Mouse (Mus musculus): ENCODE results near the gene Tspan12. TPM values are rescaled to one million over a fixed set of nuclear protein-coding genes. Genes with fewer than 3 reads are reported as not detected.
A peak's percentile ranks its signal among the peaks of the same experiment; 100 is the strongest.

The Tspan12 gene
- polyA plus RNA-seq, 1 experiment from 2014 or later: 69.6 TPM

GRCm38 (mm10) chr6:21851346-21851595 lies 1.0 kb downstream of the Tspan12 start:
- Histone ChIP-seq H3K9me3 (no peaks in the 10 kb centered on the region), H3K4me3 (peak overlapping the region; percentile 80), H3K4me1 (replicated peaks) (peaks cover 18% of the 10 kb centered on the region), H3K9ac (peak overlapping the region; percentile 91), H3K4me2 (peak overlapping the region; percentile 79), H3K27ac (peak overlapping the region; percentile 90), H3K36me3 (peaks cover 6% of the 10 kb centered on the region), H3K27me3 (no peaks in the 10 kb centered on the region)
- WGBS: 0% methylated on average over 5 of the region's 5 CpGs
- peak; percentile 94 for ATAC-seq (ENCODE audit: low FRiP score)

GRCm38 (mm10) chr6:21850526-21851345 lies 1.6 kb downstream of the Tspan12 start:
- no peaks in the 10 kb centered on the region for H3K9me3 ChIP-seq
- peak overlapping the region; percentile 91 for H3K9ac ChIP-seq
- H3K4me3 ChIP-seq: peak overlapping the region; percentile 80
- peaks cover 10% of the 10 kb centered on the region for H3K36me3 ChIP-seq
- ATAC-seq (ENCODE audit: low FRiP score): peak; percentile 26
- H3K4me1 ChIP-seq (replicated peaks): peaks cover 18% of the 10 kb centered on the region
- H3K27ac ChIP-seq: no peak overlapping the region
- no peaks in the 10 kb centered on the region for H3K27me3 ChIP-seq
- 26% methylated on average over 21 of the region's 21 CpGs for WGBS
- peak overlapping the region; percentile 79 for H3K4me2 ChIP-seq

GRCm38 (mm10) chr6:21848808-21849207 lies 3.5 kb downstream of the Tspan12 start:
- no peak overlapping the region for H3K4me2 ChIP-seq
- no peak overlapping the region for H3K9ac ChIP-seq
- H3K27ac ChIP-seq: no peak overlapping the region
- H3K4me3 ChIP-seq: no peak overlapping the region
- H3K27me3 ChIP-seq: no peaks in the 10 kb centered on the region
- 93% methylated on average over 4 of the region's 4 CpGs for WGBS
- H3K9me3 ChIP-seq: no peaks in the 10 kb centered on the region
- no peak for ATAC-seq (ENCODE audit: low FRiP score)
- H3K4me1 ChIP-seq (replicated peaks): peaks cover 18% of the 10 kb centered on the region
- peaks cover 14% of the 10 kb centered on the region for H3K36me3 ChIP-seq

- no peaks in the 10 kb centered on the region for H3K9me3 ChIP-seq
- peak; percentile 93 for ATAC-seq (ENCODE audit: low FRiP score)
- H3K4me1 ChIP-seq (replicated peaks): peaks cover 20% of the 10 kb centered on the region
- H3K27ac ChIP-seq: peak overlapping the region; percentile 46; the same call in 1 of the 2 replicates
- H3K27me3 ChIP-seq: no peaks in the 10 kb centered on the region
- peaks cover 9% of the 10 kb centered on the region for H3K36me3 ChIP-seq
- no peak overlapping the region for H3K4me3 ChIP-seq
- H3K9ac ChIP-seq: no peak overlapping the region
- 0 out of 2 replicates have a peak overlapping the region, but pooled peaks have one; percentile 4 for H3K4me2 ChIP-seq
- 18% methylated on average over 9 of the region's 9 CpGs for WGBS
Observed at GRCm38 (mm10) chr6:21839976-21840775, 12.1 kb downstream of the Tspan12 start.

GRCm38 (mm10) chr6:21839244-21839814 lies 13.0 kb downstream of the Tspan12 start:
- Histone ChIP-seq H3K4me1 (replicated peaks) (peaks cover 20% of the 10 kb centered on the region), H3K27ac (no peak overlapping the region), H3K27me3 (no peaks in the 10 kb centered on the region), H3K4me3 (no peak overlapping the region), H3K9ac (no peak overlapping the region), H3K36me3 (peaks cover 15% of the 10 kb centered on the region), H3K9me3 (no peaks in the 10 kb centered on the region), H3K4me2 (no peak overlapping the region)
- WGBS: 65% methylated on average over 10 of the region's 10 CpGs
- ATAC-seq (ENCODE audit: low FRiP score): peak; percentile 37; the same call in 1 of the 2 replicates

GRCm38 (mm10) chr6:21833531-21833930 lies 18.8 kb downstream of the Tspan12 start:
- H3K27ac ChIP-seq: no peak overlapping the region
- WGBS: 95% methylated on average over 4 of the region's 4 CpGs
- ATAC-seq (ENCODE audit: low FRiP score): no peak

GRCm38 (mm10) chr6:21831871-21832270 lies 20.4 kb downstream of the Tspan12 start:
- no peak for ATAC-seq (ENCODE audit: low FRiP score)
- Histone ChIP-seq H3K36me3 (peaks cover 32% of the 10 kb centered on the region), H3K9ac (no peak overlapping the region), H3K9me3 (no peaks in the 10 kb centered on the region), H3K4me1 (replicated peaks) (0 out of 2 replicates have a peak, but pooled peaks cover 2% of the 10 kb centered on the region), H3K4me3 (no peak overlapping the region), H3K4me2 (no peak overlapping the region), H3K27ac (no peak overlapping the region), H3K27me3 (no peaks in the 10 kb centered on the region)
- WGBS: 87% methylated on average over 3 of the region's 3 CpGs

More at GRCm38 (mm10) chr6:21833531-21833930, 18.8 kb downstream of the Tspan12 start:
- no peak overlapping the region for H3K9ac ChIP-seq
- H3K36me3 ChIP-seq: peaks cover 32% of the 10 kb centered on the region
- H3K9me3 ChIP-seq: no peaks in the 10 kb centered on the region
- H3K4me1 ChIP-seq (replicated peaks): 0 out of 2 replicates have a peak, but pooled peaks cover 4% of the 10 kb centered on the region
- H3K4me3 ChIP-seq: no peak overlapping the region
- no peak overlapping the region for H3K4me2 ChIP-seq
- no peaks in the 10 kb centered on the region for H3K27me3 ChIP-seq

GRCm38 (mm10) chr6:21830931-21831330 lies 21.4 kb downstream of the Tspan12 start:
- Histone ChIP-seq H3K27ac (no peak overlapping the region), H3K9ac (no peak overlapping the region), H3K4me2 (no peak overlapping the region), H3K4me3 (no peak overlapping the region), H3K27me3 (no peaks in the 10 kb centered on the region), H3K9me3 (no peaks in the 10 kb centered on the region), H3K4me1 (replicated peaks) (0 out of 2 replicates have a peak, but pooled peaks cover 2% of the 10 kb centered on the region), H3K36me3 (peaks cover 30% of the 10 kb centered on the region)
- 84% methylated on average over 6 of the region's 6 CpGs for WGBS
- ATAC-seq (ENCODE audit: low FRiP score): no peak

GRCm38 (mm10) chr6:21829930-21830329 lies 22.4 kb downstream of the Tspan12 start:
- H3K36me3 ChIP-seq: peaks cover 20% of the 10 kb centered on the region
- WGBS: 82% methylated on average over 7 of the region's 7 CpGs
- no peak for ATAC-seq (ENCODE audit: low FRiP score)
- H3K4me3 ChIP-seq: no peak overlapping the region
- H3K4me1 ChIP-seq (replicated peaks): 0 out of 2 replicates have a peak, but pooled peaks cover 2% of the 10 kb centered on the region
- no peak overlapping the region for H3K9ac ChIP-seq
- H3K4me2 ChIP-seq: no peak overlapping the region
- no peak overlapping the region for H3K27ac ChIP-seq
- no peaks in the 10 kb centered on the region for H3K9me3 ChIP-seq
- H3K27me3 ChIP-seq: no peaks in the 10 kb centered on the region

- ATAC-seq (ENCODE audit: low FRiP score): no peak
- Histone ChIP-seq H3K4me2 (no peak overlapping the region), H3K27me3 (no peaks in the 10 kb centered on the region), H3K36me3 (peaks cover 9% of the 10 kb centered on the region), H3K4me3 (no peak overlapping the region), H3K4me1 (replicated peaks) (0 out of 2 replicates have a peak, but pooled peaks cover 2% of the 10 kb centered on the region), H3K9me3 (no peaks in the 10 kb centered on the region), H3K9ac (no peak overlapping the region), H3K27ac (no peak overlapping the region)
- 77% methylated on average over 4 of the region's 4 CpGs for WGBS
Observed at GRCm38 (mm10) chr6:21828437-21828836, 23.9 kb downstream of the Tspan12 start.

- H3K9ac ChIP-seq: no peak overlapping the region
- ATAC-seq (ENCODE audit: low FRiP score): no peak
- no peaks in the 10 kb centered on the region for H3K27me3 ChIP-seq
- 0 out of 2 replicates have a peak, but pooled peaks cover 2% of the 10 kb centered on the region for H3K4me1 ChIP-seq (replicated peaks)
- no peak overlapping the region for H3K4me2 ChIP-seq
- no peak overlapping the region for H3K27ac ChIP-seq
- 92% methylated on average over 7 of the region's 7 CpGs for WGBS
- H3K9me3 ChIP-seq: no peaks in the 10 kb centered on the region
- 0 out of 2 replicates have a peak, but pooled peaks cover 5% of the 10 kb centered on the region for H3K36me3 ChIP-seq
- no peak overlapping the region for H3K4me3 ChIP-seq
Observed at GRCm38 (mm10) chr6:21828001-21828400, 24.3 kb downstream of the Tspan12 start.

- no peak overlapping the region for H3K4me2 ChIP-seq
- H3K4me1 ChIP-seq (replicated peaks): no peaks in the 10 kb centered on the region
- no peak for ATAC-seq (ENCODE audit: low FRiP score)
- no peak overlapping the region for H3K27ac ChIP-seq
- 81% methylated on average over 7 of the region's 7 CpGs for WGBS
- no peak overlapping the region for H3K4me3 ChIP-seq
- no peaks in the 10 kb centered on the region for H3K36me3 ChIP-seq
- H3K9me3 ChIP-seq: no peaks in the 10 kb centered on the region
- no peak overlapping the region for H3K9ac ChIP-seq
- no peaks in the 10 kb centered on the region for H3K27me3 ChIP-seq
Observed at GRCm38 (mm10) chr6:21823694-21824093, 28.6 kb downstream of the Tspan12 start.

Measured in hindbrain, embryonic 13.5 days (tissue).